Mouse (Mus musculus) lung, postnatal 0 days (tissue): ENCODE results near the gene Ruvbl2. TPM values are rescaled to one million over a fixed set of nuclear protein-coding genes. Genes with fewer than 3 reads are reported as not detected.

Experiments
- ATAC-seq: fragments of 200-750 bp; cut with Nextera tagmentation; 2 replicates; pipeline ENCODE4 v1.8.0; 2017; ENCODE audit warnings: moderate library complexity
- DNase-seq: peaks from one replicate; pipeline ENCODE4 v3.0.0-alpha.2; 2016; ENCODE audit warnings: low spot score
- H3K27ac ChIP-seq: fragments of 300-500 bp; sonication (generic); 2 replicates; pipeline ENCODE4 v1.5.1; 2014; ENCODE audit warnings: antibody characterized with exemption, mild to moderate bottlenecking, low read length, mixed read lengths
- H3K27me3 ChIP-seq: fragments of 300-500 bp; sonication (generic); replicated peaks from 2 replicates; pipeline ENCODE4 v1.6.1; 2014; ENCODE audit warnings: low read length, mixed read lengths; ENCODE audit not compliant: insufficient read depth
- H3K36me3 ChIP-seq: fragments of 300-500 bp; sonication (generic); 2 replicates; pipeline ENCODE4 v1.6.1; 2014; ENCODE audit warnings: low read length, mixed read lengths; ENCODE audit not compliant: insufficient read depth
- H3K4me1 ChIP-seq: fragments of 300-500 bp; sonication (generic); 2 replicates; pipeline ENCODE4 v1.6.1; 2014; ENCODE audit warnings: antibody characterized with exemption, low read depth, low read length, mixed read lengths; ENCODE audit not compliant: insufficient read depth
- H3K4me2 ChIP-seq: fragments of 300-500 bp; sonication (generic); replicated peaks from 2 replicates; pipeline ENCODE4 v1.6.1; 2014; ENCODE audit warnings: low read depth, mild to moderate bottlenecking, low read length, moderate library complexity, mixed read lengths
- H3K4me3 ChIP-seq: fragments of 300-500 bp; sonication (generic); 2 replicates; pipeline ENCODE4 v1.5.1; 2014; ENCODE audit warnings: low read depth, low read length
- H3K9ac ChIP-seq: fragments of 300-500 bp; sonication (generic); replicated peaks from 2 replicates; pipeline ENCODE4 v1.6.1; 2014; ENCODE audit warnings: low read depth, mild to moderate bottlenecking
- H3K9me3 ChIP-seq: fragments of 300-500 bp; sonication (generic); 2 replicates; pipeline ENCODE4 v1.6.1; 2016; ENCODE audit warnings: low read length, mixed read lengths
- CTCF ChIP-seq: IDR thresholded peaks from 2 replicates; pipeline ENCODE4 v1.5.1; 2016; ENCODE audit warnings: antibody characterized with exemption, mild to moderate bottlenecking
- EP300 ChIP-seq: IDR thresholded peaks from 2 replicates; pipeline ENCODE4 v1.6.1; 2016; ENCODE audit warnings: antibody characterized with exemption, mild to moderate bottlenecking, control low read depth
- WGBS: fragments of 180-500 bp; shearing (Covaris S2); extraction: QIAGEN DNeasy Blood & Tissue Kit; methylation state at CpG from one replicate; pipeline ENCODE4 v1.1.7; 2014; 5-methylcytosine and 5-hydroxymethylcytosine counted together
- polyA plus RNA-seq: library from polyadenylated mRNA; unstranded; fragments of >200 nt; fragmentation: Nextera tagmentation; extraction: Ambion mirVana; gene quantifications from 2 replicates; pipeline ENCODE4 v1.2.1, GENCODE M21; 2015

Ruvbl2 gene
- polyA plus RNA-seq, 1 experiment from 2014 or later: 59.9 TPM

DNA sequence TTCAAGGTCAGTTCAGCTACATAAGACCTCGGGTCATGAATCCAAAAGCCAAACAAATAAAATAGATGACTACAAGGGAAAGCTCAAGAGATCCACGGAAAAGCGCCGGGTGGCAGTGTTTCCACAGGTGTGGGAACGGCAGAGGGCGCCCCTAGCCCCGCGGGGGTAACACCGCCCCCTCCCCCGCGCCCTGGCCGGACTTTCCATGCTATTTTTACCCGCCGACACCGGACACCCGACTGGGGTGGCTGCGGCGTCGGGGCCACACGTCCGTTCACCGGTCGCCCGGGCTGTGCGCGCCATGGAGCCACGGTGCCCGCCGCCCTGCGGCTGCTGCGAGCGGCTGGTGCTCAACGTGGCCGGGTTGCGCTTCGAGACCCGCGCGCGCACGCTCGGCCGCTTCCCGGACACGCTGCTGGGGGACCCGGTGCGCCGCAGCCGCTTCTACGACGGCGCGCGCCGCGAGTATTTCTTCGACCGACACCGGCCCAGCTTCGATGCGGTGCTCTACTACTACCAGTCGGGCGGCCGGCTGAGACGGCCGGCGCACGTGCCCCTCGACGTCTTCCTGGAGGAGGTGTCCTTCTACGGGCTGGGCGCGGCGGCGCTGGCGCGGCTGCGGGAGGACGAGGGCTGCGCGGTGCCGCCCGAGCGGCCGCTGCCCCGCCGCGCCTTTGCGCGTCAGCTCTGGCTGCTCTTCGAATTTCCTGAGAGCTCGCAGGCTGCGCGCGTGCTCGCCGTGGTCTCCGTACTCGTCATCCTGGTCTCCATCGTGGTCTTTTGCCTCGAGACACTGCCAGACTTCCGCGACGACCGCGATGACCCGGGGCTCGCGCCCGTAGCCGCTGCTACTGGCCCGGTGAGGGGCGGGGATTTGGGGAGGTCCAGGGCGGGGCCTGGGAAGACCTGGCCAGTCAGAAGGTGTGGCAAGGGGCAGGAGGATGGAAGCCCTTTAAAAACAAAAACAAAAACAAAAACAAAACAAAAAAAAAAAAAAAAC lies 31.4 kb downstream of the Ruvbl2 start:
- H3K4me2 ChIP-seq: peak overlapping the region; percentile 64
- H3K27ac ChIP-seq: no peak overlapping the region
- 1% methylated on average over 109 of the region's 114 CpGs for WGBS
- TF ChIP-seq CTCF (peak; percentile 18; the same call in 1 of the 2 replicates), EP300 (no peak)
- peak overlapping the region; percentile 39 for H3K4me3 ChIP-seq
- H3K4me1 ChIP-seq: 0 out of 2 replicates have a peak, but pooled peaks cover 5% of the 10 kb centered on the region
- peak; percentile 30 for DNase-seq
- peak; percentile 38 for ATAC-seq
- H3K36me3 ChIP-seq: no peaks in the 10 kb centered on the region
- no peaks in the 10 kb centered on the region for H3K9me3 ChIP-seq
- no peak overlapping the region for H3K9ac ChIP-seq
- H3K27me3 ChIP-seq: peaks cover 33% of the 10 kb centered on the region

DNA sequence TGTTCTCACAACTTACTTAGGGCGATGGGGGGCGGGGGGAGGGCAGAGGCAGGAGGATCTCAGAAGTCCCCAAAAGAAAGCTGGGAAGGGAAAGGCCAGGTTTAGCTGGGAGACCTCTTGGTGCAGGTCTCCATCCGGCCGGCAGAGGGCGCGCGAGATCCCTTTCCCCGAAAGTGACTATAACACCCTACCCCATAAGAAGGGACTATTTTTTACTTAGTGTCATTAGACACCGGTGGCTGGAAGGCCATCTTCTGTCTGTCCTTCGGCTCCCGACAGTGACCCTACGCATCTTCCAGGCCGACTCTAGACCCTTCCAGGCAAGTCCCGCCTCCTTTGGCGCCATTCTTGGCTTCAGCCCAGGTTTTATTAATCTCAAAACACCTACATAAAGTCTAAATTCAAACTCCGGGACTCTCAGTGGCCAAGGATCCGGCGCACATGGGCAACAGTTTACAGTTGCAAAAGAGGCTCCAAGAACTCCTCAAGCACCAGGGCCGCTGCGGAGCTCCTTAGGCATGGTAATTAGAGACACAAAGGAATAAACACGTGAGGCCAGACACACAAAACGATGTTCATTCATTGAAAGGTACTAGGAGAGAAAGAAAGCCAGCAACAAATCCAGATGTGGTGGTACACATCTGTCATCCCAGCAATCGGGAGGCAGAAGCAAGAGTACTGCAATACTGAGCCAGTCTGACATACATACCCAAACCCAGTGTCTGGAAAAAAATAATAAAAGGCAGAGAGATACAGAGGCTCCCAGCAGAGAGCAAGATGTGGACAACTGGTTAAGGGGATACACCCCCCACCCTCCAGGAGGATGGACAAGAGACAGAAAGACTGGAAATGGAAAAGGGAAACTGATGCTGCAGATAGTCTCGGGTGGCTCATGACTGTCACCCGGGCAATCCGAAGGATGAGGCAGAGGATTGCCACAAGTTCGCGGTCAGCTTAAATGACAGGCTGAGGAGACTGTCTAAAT lies 32.5 kb downstream of the Ruvbl2 start, which contains the start of gene Kcna7:
TSS of gene Kcna7 (plus strand) at position 563 of the 985 bp plus-strand sequence.
- ATAC-seq: peak; percentile 60
- H3K4me1 ChIP-seq: 0 out of 2 replicates have a peak, but pooled peaks cover 5% of the 10 kb centered on the region

GRCm38 (mm10) chr7:45403532-45404261 lies 34.2 kb downstream of the Ruvbl2 start:
- Histone ChIP-seq H3K9me3 (no peaks in the 10 kb centered on the region), H3K9ac (no peak overlapping the region), H3K4me3 (no peak overlapping the region), H3K36me3 (no peaks in the 10 kb centered on the region), H3K27ac (no peak overlapping the region), H3K27me3 (peaks cover 24% of the 10 kb centered on the region), H3K4me1 (0 out of 2 replicates have a peak, but pooled peaks cover 5% of the 10 kb centered on the region), H3K4me2 (no peak overlapping the region)
- 46% methylated on average over 6 of the region's 6 CpGs for WGBS
- peak; percentile 80 for DNase-seq
- TF ChIP-seq CTCF: peak; percentile 78
- no peak for TF ChIP-seq EP300
- ATAC-seq: peak; percentile 30; the same call in 1 of the 2 replicates

More for the DNA sequence above, 32.5 kb downstream of the Ruvbl2 start, which contains the start of gene Kcna7:
- peak; percentile 91 for TF ChIP-seq CTCF
- TF ChIP-seq EP300: no peak
- Histone ChIP-seq H3K4me3 (peak within 1 kb of the TSS; percentile 39), H3K27me3 (peaks cover 33% of the 10 kb centered on the region), H3K9me3 (no peaks in the 10 kb centered on the region), H3K4me2 (peak within 1 kb of the TSS; percentile 64), H3K27ac (no peak within 1 kb of the TSS), H3K36me3 (no peaks in the 10 kb centered on the region), H3K9ac (no peak within 1 kb of the TSS)
- 9% methylated on average over 28 of the region's 28 CpGs for WGBS
- peak; percentile 73 for DNase-seq

DNA sequence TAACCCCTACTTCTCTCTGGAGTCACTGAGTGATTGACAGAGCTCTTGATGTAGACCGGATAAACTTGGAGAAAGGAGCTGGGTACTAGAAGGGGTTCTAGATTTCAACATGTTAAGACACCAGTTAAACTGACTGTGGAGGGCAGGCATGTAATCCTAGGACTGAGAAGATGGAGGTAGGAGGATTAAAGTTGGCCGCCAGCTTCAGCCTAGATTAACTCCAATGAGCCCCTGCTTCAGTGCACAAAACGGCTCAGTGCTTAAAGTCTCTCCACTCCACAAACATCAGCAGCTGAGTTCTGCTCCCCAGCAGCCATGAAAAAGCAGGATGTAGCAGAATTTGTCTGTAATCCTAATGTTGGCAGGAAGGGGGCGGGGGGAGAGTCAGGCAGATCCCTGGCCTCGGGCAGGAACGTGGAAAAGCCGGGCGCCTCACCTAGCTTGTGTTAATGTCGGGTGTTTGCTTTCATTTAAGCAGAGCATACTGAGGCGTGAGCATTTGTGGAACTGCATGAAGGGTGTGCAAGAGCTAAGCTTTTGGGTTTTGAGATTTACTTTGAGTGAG lies 36.3 kb downstream of the Ruvbl2 start:
- H3K9me3 ChIP-seq: no peaks in the 10 kb centered on the region
- peaks cover 6% of the 10 kb centered on the region for H3K27me3 ChIP-seq
- no peak overlapping the region for H3K9ac ChIP-seq
- 56% methylated on average over 10 of the region's 10 CpGs for WGBS
- ATAC-seq (no peak), DNase-seq (no peak)
- no peak for TF ChIP-seq EP300
- H3K36me3 ChIP-seq: no peaks in the 10 kb centered on the region
- H3K27ac ChIP-seq: no peak overlapping the region
- 0 out of 2 replicates have a peak, but pooled peaks cover 5% of the 10 kb centered on the region for H3K4me1 ChIP-seq
- no peak overlapping the region for H3K4me3 ChIP-seq
- H3K4me2 ChIP-seq: no peak overlapping the region

- 77% methylated on average over 2 of the region's 2 CpGs for WGBS
- Histone ChIP-seq H3K27me3 (no peaks in the 10 kb centered on the region), H3K9ac (no peak overlapping the region), H3K4me3 (no peak overlapping the region), H3K9me3 (no peaks in the 10 kb centered on the region), H3K27ac (no peak overlapping the region), H3K36me3 (0 out of 2 replicates have a peak, but pooled peaks cover 6% of the 10 kb centered on the region), H3K4me2 (no peak overlapping the region), H3K4me1 (peaks cover 3% of the 10 kb centered on the region; the same call in 1 of the 2 replicates)
- ATAC-seq (no peak), DNase-seq (no peak)
- TF ChIP-seq CTCF: no peak
- TF ChIP-seq EP300: no peak
Measured at GRCm38 (mm10) chr7:45396787-45397186, 41.1 kb downstream of the Ruvbl2 start.
